Mouse (Mus musculus) forebrain, embryonic 16.5 days (tissue): ENCODE measurements at regions not wholly inside any gene's neighbourhood (a gene's known extent, or its start where the extent isn't known, plus 50 kb on each side); places are given as distances from the start of the nearest gene placed in this dataset.

Experiments used
- ATAC-seq: fragments of 200-750 bp; cut with Nextera tagmentation; 2 replicates; pipeline ENCODE4 v1.8.0; 2017; ENCODE audit warnings: mild to moderate bottlenecking, moderate library complexity
- H3K27ac ChIP-seq: fragments of 300-500 bp; sonication (generic); 2 replicates; pipeline ENCODE4 v1.5.1; 2014; ENCODE audit warnings: low read length, control low read depth
- H3K27me3 ChIP-seq: fragments of 300-500 bp; sonication (generic); replicated peaks from 2 replicates; pipeline ENCODE4 v1.6.1; 2014; ENCODE audit warnings: low read length; ENCODE audit not compliant: control insufficient read depth, insufficient read depth
- H3K36me3 ChIP-seq: fragments of 300-500 bp; sonication (generic); 2 replicates; pipeline ENCODE4 v1.6.1; 2014; ENCODE audit not compliant: control insufficient read depth, insufficient read depth
- H3K4me1 ChIP-seq: fragments of 300-500 bp; sonication (generic); replicated peaks from 2 replicates; pipeline ENCODE4 v1.6.1; 2014; ENCODE audit warnings: low read length; ENCODE audit not compliant: control insufficient read depth, insufficient read depth
- H3K4me2 ChIP-seq: fragments of 300-500 bp; sonication (generic); 2 replicates; pipeline ENCODE4 v1.6.1; 2014; ENCODE audit warnings: mild to moderate bottlenecking, low read length, control low read depth
- H3K4me3 ChIP-seq: fragments of 300-500 bp; sonication (generic); replicated peaks from 2 replicates; pipeline ENCODE4 v1.5.1; 2014; ENCODE audit warnings: mild to moderate bottlenecking, low read length, control low read depth
- H3K9ac ChIP-seq: fragments of 300-500 bp; sonication (generic); replicated peaks from 2 replicates; pipeline ENCODE4 v1.6.1; 2014; ENCODE audit warnings: low read depth, low read length, control low read depth
- H3K9me3 ChIP-seq: fragments of 300-500 bp; sonication (generic); 2 replicates; pipeline ENCODE4 v1.6.1; 2016; ENCODE audit warnings: low read length; ENCODE audit not compliant: control insufficient read depth
- WGBS: fragments of 180-500 bp; shearing (Covaris S2); extraction: QIAGEN DNeasy Blood & Tissue Kit; methylation state at CpG from one replicate; pipeline ENCODE4 v1.1.7; 2014; 5-methylcytosine and 5-hydroxymethylcytosine counted together

- H3K27ac ChIP-seq: no peak overlapping the region
- no peaks in the 10 kb centered on the region for H3K9me3 ChIP-seq
- no peaks in the 10 kb centered on the region for H3K27me3 ChIP-seq
- no peak overlapping the region for H3K9ac ChIP-seq
- H3K36me3 ChIP-seq: no peaks in the 10 kb centered on the region
- no peak overlapping the region for H3K4me2 ChIP-seq
- ATAC-seq: no peak
- WGBS: 79% methylated on average over 1 of the region's 1 CpGs
- no peaks in the 10 kb centered on the region for H3K4me1 ChIP-seq
- H3K4me3 ChIP-seq: no peak overlapping the region
Observed at GRCm38 (mm10) chr11:27833736-27834135, 505.9 kb downstream of the Gm6685 start.

DNA sequence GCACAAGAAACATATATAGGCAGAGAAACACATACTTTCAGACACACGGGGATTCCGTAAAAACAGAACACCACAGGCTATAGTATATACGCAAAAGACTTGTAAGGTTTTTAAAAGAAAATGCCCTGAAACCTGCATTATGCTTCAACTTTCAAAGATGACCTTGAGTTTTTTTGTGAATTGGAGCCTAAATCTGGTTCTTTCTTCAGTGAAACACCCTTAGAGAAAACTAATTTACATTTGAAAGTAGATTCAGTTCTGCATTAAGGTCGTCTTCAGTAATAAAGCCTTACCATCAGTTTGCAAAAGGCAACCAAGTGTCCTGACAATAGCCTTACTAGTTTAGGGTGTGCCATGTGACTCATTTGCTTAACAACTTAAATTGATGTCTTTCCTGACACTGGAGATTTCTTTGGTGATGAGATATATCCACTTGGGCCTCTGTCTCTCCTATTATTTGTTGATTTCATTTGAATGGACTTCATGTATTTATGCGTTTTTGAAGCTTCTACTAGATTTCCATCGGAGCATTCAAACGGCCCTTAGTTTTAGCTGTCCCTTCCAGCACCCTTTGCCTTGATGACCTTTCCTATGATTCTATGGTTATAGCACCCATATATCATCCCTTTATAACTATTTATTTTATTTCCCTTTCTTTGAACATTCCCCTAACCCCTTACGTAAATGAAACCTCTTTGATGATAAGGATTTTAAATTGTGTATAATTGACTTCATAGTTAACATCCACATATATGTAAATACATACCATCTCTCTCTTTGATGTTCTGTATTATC, 539.6 kb downstream of the Gm6685 start:
- H3K9me3 ChIP-seq: no peaks in the 10 kb centered on the region
- H3K27ac ChIP-seq: no peak overlapping the region
- H3K9ac ChIP-seq: no peak overlapping the region
- WGBS: 75% methylated on average over 8 of the region's 8 CpGs
- H3K27me3 ChIP-seq: no peaks in the 10 kb centered on the region
- H3K36me3 ChIP-seq: no peaks in the 10 kb centered on the region
- no peak overlapping the region for H3K4me3 ChIP-seq
- ATAC-seq: no peak
- no peaks in the 10 kb centered on the region for H3K4me1 ChIP-seq
- H3K4me2 ChIP-seq: no peak overlapping the region

DNA sequence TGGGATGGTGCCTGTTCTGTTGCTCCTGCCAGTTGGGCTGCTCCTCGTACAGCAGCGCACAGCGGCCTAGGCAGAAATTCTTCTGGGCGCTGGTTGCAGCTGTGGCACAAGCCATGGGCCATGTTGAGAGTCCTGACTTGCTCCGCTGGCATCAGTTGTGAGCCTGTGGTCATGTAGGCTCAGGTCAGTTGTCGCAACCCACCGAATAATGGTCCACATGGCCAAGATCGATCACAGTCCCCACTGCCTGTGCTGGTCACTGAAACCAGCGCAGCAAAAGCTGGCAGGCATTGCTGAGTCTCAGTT, 585.8 kb downstream of the Gm6685 start:
- Histone ChIP-seq H3K4me1 (no peaks in the 10 kb centered on the region), H3K9ac (no peak overlapping the region), H3K4me2 (no peak overlapping the region), H3K27ac (no peak overlapping the region), H3K4me3 (no peak overlapping the region), H3K36me3 (no peaks in the 10 kb centered on the region), H3K9me3 (no peaks in the 10 kb centered on the region), H3K27me3 (no peaks in the 10 kb centered on the region)
- WGBS: 80% methylated on average over 9 of the region's 9 CpGs
- ATAC-seq: no peak

GRCm38 (mm10) chr11:27753212-27753912, 586.3 kb downstream of the Gm6685 start:
- Histone ChIP-seq H3K9ac (no peak overlapping the region), H3K27ac (no peak overlapping the region), H3K4me2 (no peak overlapping the region), H3K4me1 (no peaks in the 10 kb centered on the region), H3K36me3 (no peaks in the 10 kb centered on the region), H3K27me3 (no peaks in the 10 kb centered on the region), H3K4me3 (no peak overlapping the region), H3K9me3 (no peaks in the 10 kb centered on the region)
- ATAC-seq: 0 out of 2 replicates have a peak, but pooled peaks have one; percentile 26
- WGBS: 49% methylated on average over 11 of the region's 11 CpGs

- Histone ChIP-seq H3K27me3 (no peaks in the 10 kb centered on the region), H3K4me2 (no peak overlapping the region)
- WGBS: 92% methylated on average over 2 of the region's 2 CpGs
Observed at GRCm38 (mm10) chr11:27726109-27726508, 613.6 kb downstream of the Gm6685 start.

DNA sequence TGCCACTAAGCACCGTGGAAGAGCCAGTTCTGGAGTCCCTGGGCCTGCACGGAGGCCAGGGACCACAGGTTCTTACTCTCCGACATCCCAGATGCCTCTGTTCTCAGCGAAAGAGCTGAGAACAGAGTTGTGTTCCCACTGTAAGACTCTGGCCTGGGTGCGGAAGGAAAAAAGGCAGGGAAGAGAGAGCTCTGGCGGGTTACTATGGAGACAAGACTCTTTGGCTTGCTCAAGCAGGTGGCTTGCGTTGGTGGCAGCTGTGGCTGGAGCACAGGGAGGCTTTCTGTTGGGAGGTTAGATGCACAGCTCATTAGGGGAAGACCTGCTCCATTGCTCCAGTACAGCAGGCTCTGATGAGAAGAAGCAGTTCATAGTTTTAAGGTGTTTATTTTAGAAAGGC, 618.3 kb downstream of the Gm6685 start:
- H3K4me2 ChIP-seq: no peak overlapping the region
- no peak for ATAC-seq
- no peaks in the 10 kb centered on the region for H3K4me1 ChIP-seq
- no peaks in the 10 kb centered on the region for H3K9me3 ChIP-seq
- H3K27ac ChIP-seq: no peak overlapping the region
- no peaks in the 10 kb centered on the region for H3K27me3 ChIP-seq
- H3K9ac ChIP-seq: no peak overlapping the region
- 72% methylated on average over 7 of the region's 7 CpGs for WGBS
- no peak overlapping the region for H3K4me3 ChIP-seq
- no peaks in the 10 kb centered on the region for H3K36me3 ChIP-seq

More at GRCm38 (mm10) chr11:27726109-27726508, 613.6 kb downstream of the Gm6685 start:
- H3K4me1 ChIP-seq: no peaks in the 10 kb centered on the region
- H3K9ac ChIP-seq: no peak overlapping the region
- no peaks in the 10 kb centered on the region for H3K36me3 ChIP-seq
- no peak overlapping the region for H3K27ac ChIP-seq
- H3K9me3 ChIP-seq: no peaks in the 10 kb centered on the region
- ATAC-seq: no peak
- H3K4me3 ChIP-seq: no peak overlapping the region

- no peak overlapping the region for H3K9ac ChIP-seq
- no peak overlapping the region for H3K27ac ChIP-seq
- 45% methylated on average over 1 of the region's 1 CpGs for WGBS
- no peaks in the 10 kb centered on the region for H3K36me3 ChIP-seq
- no peaks in the 10 kb centered on the region for H3K4me1 ChIP-seq
- no peak for ATAC-seq
- H3K4me2 ChIP-seq: no peak overlapping the region
- H3K27me3 ChIP-seq: no peaks in the 10 kb centered on the region
- H3K4me3 ChIP-seq: no peak overlapping the region
- no peaks in the 10 kb centered on the region for H3K9me3 ChIP-seq
Observed at GRCm38 (mm10) chr11:27672436-27672835, 667.2 kb downstream of the Gm6685 start.
